Mouse (Mus musculus) liver, adult 2 months (tissue): Measurements from ENCODE around the gene Tsr2.

Experiments
- CTCF ChIP-seq: fragments of 200-500 bp; IDR thresholded peaks from 2 replicates; pipeline ENCODE4 v1.5.1; 2011; ENCODE audit warnings: low read depth, low read length, control low read depth
- POLR2A ChIP-seq: fragments of 200-500 bp; IDR thresholded peaks from 2 replicates; pipeline ENCODE4 v1.6.1; 2011; ENCODE audit warnings: low read length, control low read depth; ENCODE audit not compliant: insufficient read depth; ENCODE audit errors: extremely low read depth

DNA sequence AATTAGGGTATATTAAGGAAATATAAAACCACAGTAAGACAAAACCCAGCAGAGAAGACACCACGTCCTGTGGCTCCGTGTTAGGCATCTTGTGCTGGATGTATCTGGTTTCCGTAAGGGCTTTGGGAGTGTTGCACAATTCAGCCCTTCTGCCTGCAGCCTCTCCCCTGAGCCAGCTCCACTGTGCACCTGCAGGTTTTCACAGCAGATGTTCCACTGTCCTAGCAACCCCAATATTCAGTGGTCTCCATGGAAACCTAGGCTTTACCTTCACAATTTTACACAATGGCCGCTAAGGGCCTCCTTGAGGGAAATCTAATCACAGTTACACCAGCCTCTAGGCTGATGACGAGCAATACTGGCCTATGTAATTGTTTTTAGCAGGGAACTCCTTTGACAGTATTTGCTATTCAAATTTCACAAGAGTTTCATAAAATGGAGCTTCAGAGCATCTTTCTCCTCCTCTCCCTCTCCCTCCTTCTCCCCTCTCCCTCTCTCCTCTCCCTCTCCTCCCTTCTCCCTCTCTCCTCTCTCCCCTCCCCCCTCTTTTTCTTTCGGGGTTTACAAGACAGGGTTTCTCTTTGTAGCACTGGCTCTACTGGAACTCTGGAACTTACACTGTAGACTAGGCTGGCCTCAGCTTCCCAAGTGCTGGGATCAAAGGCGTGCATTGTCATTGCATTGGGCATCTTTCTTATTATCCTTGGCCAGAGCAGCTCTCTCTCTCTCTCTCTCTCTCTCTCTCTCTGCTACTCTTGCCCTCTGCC lies 11.1 kb upstream of the Tsr2 start:
- no peak for TF ChIP-seq CTCF
- no peak for TF ChIP-seq POLR2A
